Mouse (Mus musculus) embryonic facial prominence, embryonic 13.5 days (tissue): ENCODE data around the gene Med13l. TPM values are rescaled to one million over a fixed set of nuclear protein-coding genes. Genes with fewer than 3 reads are reported as not detected.

Source experiments
- ATAC-seq: fragments of 200-750 bp; cut with Nextera tagmentation; 2 replicates; pipeline ENCODE4 v1.8.0; 2017; ENCODE audit warnings: low read depth; ENCODE audit not compliant: insufficient number of reproducible peaks, insufficient read depth, low FRiP score, low TSS enrichment
- H3K27ac ChIP-seq: fragments of 300-500 bp; sonication (generic); 2 replicates; pipeline ENCODE4 v1.5.1; 2015; ENCODE audit warnings: moderate library complexity, mild to moderate bottlenecking, inconsistent platforms
- H3K27me3 ChIP-seq: fragments of 300-500 bp; sonication (generic); 2 replicates; pipeline ENCODE4 v1.6.1; 2015; ENCODE audit warnings: mild to moderate bottlenecking, inconsistent platforms
- H3K36me3 ChIP-seq: fragments of 300-500 bp; sonication (generic); 2 replicates; pipeline ENCODE4 v1.6.1; 2015; ENCODE audit warnings: mild to moderate bottlenecking, inconsistent platforms
- H3K4me1 ChIP-seq: fragments of 300-500 bp; sonication (generic); 2 replicates; pipeline ENCODE4 v1.6.1; 2015; ENCODE audit warnings: inconsistent platforms
- H3K4me2 ChIP-seq: fragments of 300-500 bp; sonication (generic); 2 replicates; pipeline ENCODE4 v1.6.1; 2015; ENCODE audit warnings: moderate library complexity, mild to moderate bottlenecking, inconsistent platforms
- H3K4me3 ChIP-seq: fragments of 300-500 bp; sonication (generic); 2 replicates; pipeline ENCODE4 v1.5.1; 2015; ENCODE audit warnings: mild to moderate bottlenecking, inconsistent platforms
- H3K9ac ChIP-seq: fragments of 300-500 bp; sonication (generic); 2 replicates; pipeline ENCODE4 v1.6.1; 2015; ENCODE audit warnings: mild to moderate bottlenecking, inconsistent platforms
- H3K9me3 ChIP-seq: fragments of 300-500 bp; sonication (generic); 2 replicates; pipeline ENCODE4 v1.6.1; 2016; ENCODE audit warnings: inconsistent platforms
- WGBS: fragments of 180-500 bp; shearing (Covaris S2); methylation state at CpG from one replicate; pipeline ENCODE4 v1.1.7; 2015; ENCODE audit warnings: mixed read lengths; 5-methylcytosine and 5-hydroxymethylcytosine counted together
- polyA plus RNA-seq: library from polyadenylated mRNA; unstranded; fragments of >200 nt; fragmentation: Nextera tagmentation; extraction: Ambion mirVana; gene quantifications from 2 replicates; pipeline ENCODE4 v1.2.1, GENCODE M21; 2015

Gene Med13l
- polyA plus RNA-seq, 1 experiment from 2014 or later, result 16.6 TPM

GRCm38 (mm10) chr5:118743067-118743466 lies 182.6 kb downstream of the Med13l start:
- no peak; the same call in 1 of the 2 replicates for ATAC-seq
- WGBS, result 70% methylated on average over 2 of the region's 2 CpGs

GRCm38 (mm10) chr5:118747026-118747425 lies 186.5 kb downstream of the Med13l start:
- no peak overlapping the region for H3K27ac ChIP-seq
- no peak overlapping the region for H3K9ac ChIP-seq
- H3K4me3 ChIP-seq, result no peak overlapping the region
- ATAC-seq, result no peak
- H3K4me1 ChIP-seq, result no peaks in the 10 kb centered on the region
- WGBS, result 86% methylated on average over 10 of the region's 10 CpGs
- H3K9me3 ChIP-seq, result no peaks in the 10 kb centered on the region
- peaks cover 98% of the 10 kb centered on the region for H3K36me3 ChIP-seq
- no peaks in the 10 kb centered on the region for H3K27me3 ChIP-seq
- H3K4me2 ChIP-seq, result no peak overlapping the region

More at GRCm38 (mm10) chr5:118743067-118743466, 182.6 kb downstream of the Med13l start:
- H3K4me3 ChIP-seq, result no peak overlapping the region
- H3K9me3 ChIP-seq, result 0 out of 2 replicates have a peak, but pooled peaks cover 5% of the 10 kb centered on the region
- H3K4me2 ChIP-seq, result no peak overlapping the region
- peaks cover 98% of the 10 kb centered on the region for H3K36me3 ChIP-seq
- no peak overlapping the region for H3K9ac ChIP-seq
- no peak overlapping the region for H3K27ac ChIP-seq
- H3K27me3 ChIP-seq, result no peaks in the 10 kb centered on the region
- H3K4me1 ChIP-seq, result no peaks in the 10 kb centered on the region

GRCm38 (mm10) chr5:118751446-118752179 lies 191.1 kb downstream of the Med13l start:
- Histone ChIP-seq H3K36me3 (peaks cover 99% of the 10 kb centered on the region), H3K27ac (no peak overlapping the region), H3K9me3 (no peaks in the 10 kb centered on the region), H3K4me2 (no peak overlapping the region), H3K4me3 (no peak overlapping the region), H3K27me3 (no peaks in the 10 kb centered on the region), H3K9ac (no peak overlapping the region), H3K4me1 (no peaks in the 10 kb centered on the region)
- ATAC-seq, result no peak
- 75% methylated on average over 13 of the region's 13 CpGs for WGBS

- Histone ChIP-seq H3K27ac (no peak overlapping the region), H3K9me3 (no peaks in the 10 kb centered on the region), H3K4me2 (no peak overlapping the region), H3K4me3 (no peak overlapping the region), H3K4me1 (no peaks in the 10 kb centered on the region), H3K36me3 (peaks cover 100% of the 10 kb centered on the region), H3K27me3 (no peaks in the 10 kb centered on the region), H3K9ac (no peak overlapping the region)
- ATAC-seq, result no peak
- 88% methylated on average over 3 of the region's 3 CpGs for WGBS
Measured at GRCm38 (mm10) chr5:118752868-118753267, 192.4 kb downstream of the Med13l start.

GRCm38 (mm10) chr5:118753471-118754044 lies 193.1 kb downstream of the Med13l start:
- no peaks in the 10 kb centered on the region for H3K4me1 ChIP-seq
- ATAC-seq, result no peak
- no peak overlapping the region for H3K4me2 ChIP-seq
- WGBS, result 85% methylated on average over 10 of the region's 10 CpGs
- no peak overlapping the region for H3K4me3 ChIP-seq
- H3K9ac ChIP-seq, result no peak overlapping the region
- no peak overlapping the region for H3K27ac ChIP-seq
- no peaks in the 10 kb centered on the region for H3K27me3 ChIP-seq
- no peaks in the 10 kb centered on the region for H3K9me3 ChIP-seq
- H3K36me3 ChIP-seq, result peaks cover 100% of the 10 kb centered on the region

GRCm38 (mm10) chr5:118754191-118754759 lies 193.8 kb downstream of the Med13l start:
- 89% methylated on average over 4 of the region's 4 CpGs for WGBS

GRCm38 (mm10) chr5:118756078-118756477 lies 195.6 kb downstream of the Med13l start:
- Histone ChIP-seq H3K4me2 (no peak overlapping the region), H3K27me3 (no peaks in the 10 kb centered on the region), H3K9me3 (no peaks in the 10 kb centered on the region), H3K27ac (no peak overlapping the region), H3K36me3 (peaks cover 99% of the 10 kb centered on the region), H3K4me1 (no peaks in the 10 kb centered on the region), H3K4me3 (no peak overlapping the region), H3K9ac (no peak overlapping the region)
- WGBS, result 75% methylated on average over 2 of the region's 2 CpGs
- ATAC-seq, result no peak

More at GRCm38 (mm10) chr5:118754191-118754759, 193.8 kb downstream of the Med13l start:
- Histone ChIP-seq H3K27ac (no peak overlapping the region), H3K4me3 (no peak overlapping the region), H3K9me3 (no peaks in the 10 kb centered on the region), H3K36me3 (peaks cover 100% of the 10 kb centered on the region), H3K27me3 (no peaks in the 10 kb centered on the region), H3K4me2 (no peak overlapping the region), H3K9ac (no peak overlapping the region), H3K4me1 (no peaks in the 10 kb centered on the region)
- ATAC-seq, result no peak

GRCm38 (mm10) chr5:118757396-118758301 lies 197.2 kb downstream of the Med13l start:
- WGBS, result 75% methylated on average over 17 of the region's 17 CpGs
- no peak overlapping the region for H3K4me2 ChIP-seq
- no peaks in the 10 kb centered on the region for H3K27me3 ChIP-seq
- H3K9me3 ChIP-seq, result no peaks in the 10 kb centered on the region
- ATAC-seq, result no peak
- peaks cover 99% of the 10 kb centered on the region for H3K36me3 ChIP-seq
- H3K27ac ChIP-seq, result no peak overlapping the region
- H3K4me3 ChIP-seq, result no peak overlapping the region
- H3K9ac ChIP-seq, result no peak overlapping the region
- H3K4me1 ChIP-seq, result no peaks in the 10 kb centered on the region

GRCm38 (mm10) chr5:118760986-118761385 lies 200.5 kb downstream of the Med13l start:
- H3K36me3 ChIP-seq, result peaks cover 84% of the 10 kb centered on the region
- 90% methylated on average over 10 of the region's 10 CpGs for WGBS
- no peaks in the 10 kb centered on the region for H3K9me3 ChIP-seq
- H3K4me1 ChIP-seq, result no peaks in the 10 kb centered on the region
- H3K27me3 ChIP-seq, result no peaks in the 10 kb centered on the region
- H3K4me2 ChIP-seq, result no peak overlapping the region
- ATAC-seq, result no peak
- no peak overlapping the region for H3K4me3 ChIP-seq
- H3K9ac ChIP-seq, result no peak overlapping the region
- H3K27ac ChIP-seq, result no peak overlapping the region

GRCm38 (mm10) chr5:118762499-118763185 lies 202.2 kb downstream of the Med13l start:
- H3K36me3 ChIP-seq, result peaks cover 68% of the 10 kb centered on the region
- no peak for ATAC-seq
- no peak overlapping the region for H3K4me3 ChIP-seq
- H3K4me2 ChIP-seq, result no peak overlapping the region
- no peaks in the 10 kb centered on the region for H3K27me3 ChIP-seq
- WGBS, result 90% methylated on average over 18 of the region's 18 CpGs
- H3K9ac ChIP-seq, result no peak overlapping the region
- no peaks in the 10 kb centered on the region for H3K4me1 ChIP-seq
- no peak overlapping the region for H3K27ac ChIP-seq
- H3K9me3 ChIP-seq, result no peaks in the 10 kb centered on the region

GRCm38 (mm10) chr5:118763353-118763752 lies 202.9 kb downstream of the Med13l start:
- ATAC-seq, result no peak
- Histone ChIP-seq H3K4me3 (no peak overlapping the region), H3K36me3 (peaks cover 61% of the 10 kb centered on the region), H3K4me1 (no peaks in the 10 kb centered on the region), H3K27ac (no peak overlapping the region), H3K27me3 (no peaks in the 10 kb centered on the region), H3K4me2 (no peak overlapping the region), H3K9me3 (no peaks in the 10 kb centered on the region), H3K9ac (no peak overlapping the region)
- 59% methylated on average over 5 of the region's 5 CpGs for WGBS
